Comparison of ENCODE assay signal across 23 mouse cellular contexts in genomic region chr2:72932186-72932585, GRCm38 (mm10). TPM values are rescaled to one million over a fixed set of nuclear protein-coding genes. Genes with fewer than 3 reads are reported as not detected.
DNase-seq lines count a peak whose midpoint lies in the region; ATAC-seq and TF ChIP-seq lines count a peak whose summit lies in the region.
"Had no signal": no experiment of that assay in that cellular context is flagged by ENCODE, and none has a peak within 500 bp of the region (broad histone marks: within the 10 kb centered on the region; RNA-seq: fewer than 3 reads in every experiment).

No protein-coding gene starts in this region.

- no peak overlapping the region for H3K9ac ChIP-seq in intestine, postnatal 0 days (ENCODE audit: low read depth, low read length)
- H3K9ac ChIP-seq in intestine, embryonic 16.5 days (ENCODE audit: low read depth, low read length), result no peak overlapping the region
- no peak overlapping the region for H3K9ac ChIP-seq in embryonic facial prominence, embryonic 14.5 days (ENCODE audit: low read depth, low read length)
- no peak overlapping the region for H3K9ac ChIP-seq in limb, embryonic 13.5 days
- H3K9ac ChIP-seq: forebrain, embryonic 12.5 days; hindbrain, embryonic 12.5 days; neural tube, embryonic 15.5 days had no signal

- no peak for TF ChIP-seq CTCF in intestine, postnatal 0 days (IDR thresholded peaks at IDR 0.05; ENCODE audit: low read depth)

- peak; percentile 63 for DNase-seq in embryonic facial prominence, embryonic 14.5 days (ENCODE audit: low spot score)
- DNase-seq in hindbrain, embryonic 10.5 days (ENCODE audit: low spot score), result no peak
- no peak for DNase-seq in cerebellum, adult 9-11 months
- no peak for DNase-seq in retina, postnatal 1 day
- DNase-seq: cerebellum, postnatal 25 days; heart, postnatal 10 days; lung, adult 2 months; right cerebral cortex, postnatal 14 days; thymus, postnatal 36 days had no signal

- no peak overlapping the region for H3K4me3 ChIP-seq in intestine, postnatal 0 days (ENCODE audit: low read depth, low read length)
- H3K4me3 ChIP-seq in intestine, embryonic 16.5 days (ENCODE audit: low read length), result no peak overlapping the region
- no peak overlapping the region for H3K4me3 ChIP-seq in embryonic facial prominence, embryonic 14.5 days (ENCODE audit: low read depth, low read length)
- H3K4me3 ChIP-seq in limb, embryonic 13.5 days, result no peak overlapping the region
- H3K4me3 ChIP-seq in hindbrain, embryonic 10.5 days, result no peak overlapping the region
- H3K4me3 ChIP-seq: forebrain, embryonic 12.5 days; hindbrain, embryonic 12.5 days; neural tube, embryonic 15.5 days had no signal

- H3K27me3 ChIP-seq in intestine, postnatal 0 days (replicated peaks; ENCODE audit: control insufficient read depth, insufficient read depth, low read length), result no peaks in the 10 kb centered on the region
- H3K27me3 ChIP-seq in intestine, embryonic 16.5 days (replicated peaks; ENCODE audit: control insufficient read depth, insufficient read depth, low read length), result no peaks in the 10 kb centered on the region
- no peaks in the 10 kb centered on the region for H3K27me3 ChIP-seq in embryonic facial prominence, embryonic 14.5 days (replicated peaks; ENCODE audit: control insufficient read depth, insufficient read depth, low read length)
- H3K27me3 ChIP-seq in limb, embryonic 13.5 days, result no peaks in the 10 kb centered on the region
- H3K27me3 ChIP-seq in hindbrain, embryonic 10.5 days (ENCODE audit: insufficient read depth, poor library complexity, severe bottlenecking), result no peaks in the 10 kb centered on the region
- H3K27me3 ChIP-seq: CH12.LX; forebrain, embryonic 12.5 days; hindbrain, embryonic 12.5 days; megakaryocyte, embryonic 14.5 days; neural tube, embryonic 15.5 days had no signal

- no peaks in the 10 kb centered on the region for H3K9me3 ChIP-seq in intestine, postnatal 0 days (ENCODE audit: control insufficient read depth)
- no peaks in the 10 kb centered on the region for H3K9me3 ChIP-seq in intestine, embryonic 16.5 days (ENCODE audit: control insufficient read depth, low read length)
- no peaks in the 10 kb centered on the region for H3K9me3 ChIP-seq in embryonic facial prominence, embryonic 14.5 days (ENCODE audit: control insufficient read depth, low read length)
- no peaks in the 10 kb centered on the region for H3K9me3 ChIP-seq in limb, embryonic 13.5 days
- H3K9me3 ChIP-seq in hindbrain, embryonic 10.5 days, result no peaks in the 10 kb centered on the region
- H3K9me3 ChIP-seq: forebrain, embryonic 12.5 days; hindbrain, embryonic 12.5 days; megakaryocyte, embryonic 14.5 days; neural tube, embryonic 15.5 days had no signal

- no peak overlapping the region for H3K27ac ChIP-seq in intestine, postnatal 0 days (ENCODE audit: low read depth, low read length)
- H3K27ac ChIP-seq in intestine, embryonic 16.5 days (ENCODE audit: low read length), result no peak overlapping the region
- H3K27ac ChIP-seq in embryonic facial prominence, embryonic 14.5 days (replicated peaks; ENCODE audit: low read depth, low read length), result 0 out of 2 replicates have a peak overlapping the region, but pooled peaks have one; percentile 11
- peak overlapping the region; percentile 65; the same call in 1 of the 2 replicates for H3K27ac ChIP-seq in limb, embryonic 13.5 days
- no peak overlapping the region for H3K27ac ChIP-seq in hindbrain, embryonic 10.5 days
- H3K27ac ChIP-seq: forebrain, embryonic 12.5 days; hindbrain, embryonic 12.5 days; neural tube, embryonic 15.5 days had no signal

- ATAC-seq in intestine, postnatal 0 days, result peak; percentile 73
- ATAC-seq in intestine, embryonic 16.5 days, result no peak
- ATAC-seq in embryonic facial prominence, embryonic 14.5 days (ENCODE audit: low read depth), result no peak
- ATAC-seq in limb, embryonic 13.5 days (ENCODE audit: low FRiP score, low read depth), result peak; percentile 89
- ATAC-seq: inflammation-experienced regulatory T-cells, adult 6 months; midbrain, embryonic 16.5 days had no signal

- no peak overlapping the region for H3K4me2 ChIP-seq in intestine, postnatal 0 days (replicated peaks; ENCODE audit: low read depth)
- H3K4me2 ChIP-seq in intestine, embryonic 16.5 days (ENCODE audit: low read depth, low read length), result no peak overlapping the region
- H3K4me2 ChIP-seq in embryonic facial prominence, embryonic 14.5 days (ENCODE audit: low read depth, low read length), result no peak overlapping the region
- H3K4me2 ChIP-seq in limb, embryonic 13.5 days (replicated peaks), result no peak overlapping the region
- H3K4me2 ChIP-seq: forebrain, embryonic 12.5 days; hindbrain, embryonic 12.5 days; neural tube, embryonic 15.5 days had no signal

- no peaks in the 10 kb centered on the region for H3K4me1 ChIP-seq in intestine, postnatal 0 days (replicated peaks; ENCODE audit: control insufficient read depth, insufficient read depth, low read length)
- H3K4me1 ChIP-seq in intestine, embryonic 16.5 days (ENCODE audit: control insufficient read depth, insufficient read depth, low read length), result no peaks in the 10 kb centered on the region
- H3K4me1 ChIP-seq in embryonic facial prominence, embryonic 14.5 days (ENCODE audit: control insufficient read depth, insufficient read depth, low read length), result 0 out of 2 replicates have a peak, but pooled peaks cover 3% of the 10 kb centered on the region
- H3K4me1 ChIP-seq in limb, embryonic 13.5 days, result peaks cover 19% of the 10 kb centered on the region
- no peaks in the 10 kb centered on the region for H3K4me1 ChIP-seq in hindbrain, embryonic 10.5 days (replicated peaks)
- H3K4me1 ChIP-seq: forebrain, embryonic 12.5 days; hindbrain, embryonic 12.5 days; megakaryocyte, embryonic 14.5 days; neural tube, embryonic 15.5 days had no signal

- peaks cover 13% of the 10 kb centered on the region; the same call in 1 of the 2 replicates for H3K36me3 ChIP-seq in intestine, postnatal 0 days (ENCODE audit: control insufficient read depth, insufficient read depth)
- no peaks in the 10 kb centered on the region for H3K36me3 ChIP-seq in intestine, embryonic 16.5 days (ENCODE audit: control insufficient read depth, insufficient read depth, low read length)
- peaks cover 14% of the 10 kb centered on the region for H3K36me3 ChIP-seq in embryonic facial prominence, embryonic 14.5 days (ENCODE audit: control insufficient read depth, insufficient read depth, low read length)
- H3K36me3 ChIP-seq in limb, embryonic 13.5 days, result 0 out of 2 replicates have a peak, but pooled peaks cover 13% of the 10 kb centered on the region
- peaks cover 15% of the 10 kb centered on the region for H3K36me3 ChIP-seq in hindbrain, embryonic 10.5 days

RNA-seq across cellular contexts. Expression of gene Sp3, which starts 48.1 kb away (rescaled TPM):
- polyA plus RNA-seq in intestine, postnatal 0 days (2015; fragmentation: Nextera tagmentation; extraction: Ambion mirVana), result 25.4 and 28.0 TPM in 2 replicates
- polyA plus RNA-seq in intestine, embryonic 16.5 days (2015; fragmentation: Nextera tagmentation; extraction: Ambion mirVana), result 33.3 and 35.0 TPM in 2 replicates
- 68.8 and 69.2 TPM in 2 replicates for polyA plus RNA-seq in embryonic facial prominence, embryonic 14.5 days (2014; fragmentation: Nextera tagmentation; extraction: Ambion mirVana)
- 64.1 and 65.4 TPM in 2 replicates for polyA plus RNA-seq in limb, embryonic 13.5 days (2015; fragmentation: Nextera tagmentation; extraction: Ambion mirVana)
- polyA plus RNA-seq in hindbrain, embryonic 10.5 days (2016; fragmentation: Nextera tagmentation; extraction: Ambion mirVana), result 46.6 and 51.1 TPM in 2 replicates

RNA-seq across cellular contexts. Expression of gene Gm11084, which starts 54.3 kb away (rescaled TPM):
- not detected in 2 replicates for polyA plus RNA-seq in intestine, postnatal 0 days (2015; fragmentation: Nextera tagmentation; extraction: Ambion mirVana)
- polyA plus RNA-seq in intestine, embryonic 16.5 days (2015; fragmentation: Nextera tagmentation; extraction: Ambion mirVana), result not detected in 2 replicates
- not detected in 2 replicates for polyA plus RNA-seq in embryonic facial prominence, embryonic 14.5 days (2014; fragmentation: Nextera tagmentation; extraction: Ambion mirVana)
- polyA plus RNA-seq in limb, embryonic 13.5 days (2015; fragmentation: Nextera tagmentation; extraction: Ambion mirVana), result not detected in 2 replicates
- not detected in 2 replicates for polyA plus RNA-seq in hindbrain, embryonic 10.5 days (2016; fragmentation: Nextera tagmentation; extraction: Ambion mirVana)
- polyA plus RNA-seq: forebrain, embryonic 12.5 days; hindbrain, embryonic 12.5 days; inflammation-experienced regulatory T-cells, adult 6 months; kidney, embryonic 14.5 days; liver, adult 2 months; lung, adult 2 months; midbrain, embryonic 16.5 days; neural tube, embryonic 15.5 days; spleen, adult 2 months; stomach, embryonic 14.5 days had no signal

Comparison
In these comparisons a context has a peak if more than half of its experiments do, and no peak if none do; other contexts are left out.
1. ATAC-seq: peak in intestine, postnatal 0 days (single experiment) and limb, embryonic 13.5 days (single experiment); none in intestine, embryonic 16.5 days (single experiment) and embryonic facial prominence, embryonic 14.5 days (single experiment).
2. H3K27ac ChIP-seq: peak in embryonic facial prominence, embryonic 14.5 days (single experiment) and limb, embryonic 13.5 days (single experiment); none in intestine, postnatal 0 days (single experiment), intestine, embryonic 16.5 days (single experiment) and hindbrain, embryonic 10.5 days (single experiment).